Comparison of ENCODE assay signal across 8 mouse cellular contexts in genomic region chr12:17253069-17253468, GRCm38 (mm10). TPM values are rescaled to one million over a fixed set of nuclear protein-coding genes. Genes with fewer than 3 reads are reported as not detected.
DNase-seq lines count a peak whose midpoint lies in the region; ATAC-seq lines count a peak whose summit lies in the region.

No protein-coding gene starts in this region.

- H3K9ac ChIP-seq in forebrain, embryonic 16.5 days (replicated peaks; ENCODE audit: low read depth, low read length): no peak overlapping the region

- no peaks in the 10 kb centered on the region for H3K9me3 ChIP-seq in forebrain, embryonic 16.5 days (ENCODE audit: control insufficient read depth, low read length)
- H3K9me3 ChIP-seq in hindbrain, embryonic 10.5 days: 0 out of 2 replicates have a peak, but pooled peaks cover 6% of the 10 kb centered on the region

- peaks cover 9% of the 10 kb centered on the region for H3K4me1 ChIP-seq in forebrain, embryonic 16.5 days (replicated peaks; ENCODE audit: control insufficient read depth, insufficient read depth, low read length)
- peaks cover 8% of the 10 kb centered on the region for H3K4me1 ChIP-seq in hindbrain, embryonic 10.5 days (replicated peaks)

- no peaks in the 10 kb centered on the region; the same call in 1 of the 2 replicates for H3K27me3 ChIP-seq in forebrain, embryonic 16.5 days (replicated peaks; ENCODE audit: control insufficient read depth, insufficient read depth, low read length)
- peaks cover 27% of the 10 kb centered on the region for H3K27me3 ChIP-seq in hindbrain, embryonic 10.5 days (ENCODE audit: insufficient read depth, poor library complexity, severe bottlenecking)

- 10% methylated on average over 9 of the region's 9 CpGs for WGBS in forebrain, embryonic 16.5 days
- 12% methylated on average over 9 of the region's 9 CpGs for WGBS in hindbrain, embryonic 10.5 days

- ATAC-seq in forebrain, embryonic 16.5 days: peak; percentile 69

- H3K4me3 ChIP-seq in forebrain, embryonic 16.5 days (replicated peaks; ENCODE audit: low read length): peak overlapping the region; percentile 18; the same call in 1 of the 2 replicates
- peak overlapping the region; percentile 23; the same call in 1 of the 2 replicates for H3K4me3 ChIP-seq in hindbrain, embryonic 10.5 days

- peak; percentile 87 for DNase-seq in R1 (ENCODE audit: low read depth, low spot score)
- peak; percentile 70 to 73 for DNase-seq in cerebellum, adult 18-20 months
- peak; percentile 67 for DNase-seq in hindbrain, embryonic 10.5 days (ENCODE audit: low spot score)
- DNase-seq in layer of hippocampus, adult 8-10 months (ENCODE audit: low spot score in 2 of 2): peak; percentile 58 to 68
- peak; percentile 68 for DNase-seq in lung, postnatal 25 days (ENCODE audit: low spot score)
- DNase-seq in retina, postnatal 7 days (ENCODE audit: low read depth, low spot score): peak; percentile 72
- DNase-seq in yolk sac, embryonic 10.5 days (ENCODE audit: low spot score): peak; percentile 26

- H3K27ac ChIP-seq in forebrain, embryonic 16.5 days (ENCODE audit: low read length): no peak overlapping the region
- H3K27ac ChIP-seq in hindbrain, embryonic 10.5 days: no peak overlapping the region

- peak overlapping the region; percentile 35 for H3K4me2 ChIP-seq in forebrain, embryonic 16.5 days (ENCODE audit: low read length)

- no peaks in the 10 kb centered on the region for H3K36me3 ChIP-seq in forebrain, embryonic 16.5 days (ENCODE audit: control insufficient read depth, insufficient read depth)
- H3K36me3 ChIP-seq in hindbrain, embryonic 10.5 days: no peaks in the 10 kb centered on the region

RNA-seq across cellular contexts. Expression of gene Pdia6, which starts 13.3 kb away (rescaled TPM):
- polyA plus RNA-seq in forebrain, embryonic 16.5 days (2015; fragmentation: Nextera tagmentation; extraction: Ambion mirVana): 333 and 384 TPM in 2 replicates
- 501 and 623 TPM in 2 replicates for polyA plus RNA-seq in hindbrain, embryonic 10.5 days (2016; fragmentation: Nextera tagmentation; extraction: Ambion mirVana)
- total RNA-seq in layer of hippocampus, adult 8-10 months (2022): 100 to 1,000 TPM; 101 to 184 (median 146) TPM

Comparison
In these comparisons a context has a peak if more than half of its experiments do, and no peak if none do; other contexts are left out.
1. DNase-seq: peak in every context shown above with its lines; median percentile 87 in R1; 72 in retina, postnatal 7 days; 72 in cerebellum, adult 18-20 months; 68 in lung, postnatal 25 days; 67 in hindbrain, embryonic 10.5 days; 63 in layer of hippocampus, adult 8-10 months; 26 in yolk sac, embryonic 10.5 days.